Mouse (Mus musculus) neutrophil, adult 5-6 weeks (primary cell): ENCODE data around the gene Zfp212. TPM values are rescaled to one million over a fixed set of nuclear protein-coding genes. Genes with fewer than 3 reads are reported as not detected.
A peak's percentile ranks its signal among the peaks of the same experiment; 100 is the strongest.

Experiments used
- ATAC-seq: fragments of 151-379, 151-347 bp; 2 replicates; pipeline ENCODE4 v1.8.0; 2017; ENCODE audit warnings: mild to moderate bottlenecking, moderate TSS enrichment; ENCODE audit not compliant: insufficient number of reproducible peaks, poor library complexity, low FRiP score, severe bottlenecking; ENCODE audit errors: extremely low read depth
- total RNA-seq: library from RNA; stranded (forward); fragments of 200-1000 nt; gene quantifications from 2 replicates; pipeline ENCODE4 v1.2.3, GENCODE M21; 2017

Zfp212 gene
- total RNA-seq: 13.4 and 15.2 TPM in 2 replicates

DNA sequence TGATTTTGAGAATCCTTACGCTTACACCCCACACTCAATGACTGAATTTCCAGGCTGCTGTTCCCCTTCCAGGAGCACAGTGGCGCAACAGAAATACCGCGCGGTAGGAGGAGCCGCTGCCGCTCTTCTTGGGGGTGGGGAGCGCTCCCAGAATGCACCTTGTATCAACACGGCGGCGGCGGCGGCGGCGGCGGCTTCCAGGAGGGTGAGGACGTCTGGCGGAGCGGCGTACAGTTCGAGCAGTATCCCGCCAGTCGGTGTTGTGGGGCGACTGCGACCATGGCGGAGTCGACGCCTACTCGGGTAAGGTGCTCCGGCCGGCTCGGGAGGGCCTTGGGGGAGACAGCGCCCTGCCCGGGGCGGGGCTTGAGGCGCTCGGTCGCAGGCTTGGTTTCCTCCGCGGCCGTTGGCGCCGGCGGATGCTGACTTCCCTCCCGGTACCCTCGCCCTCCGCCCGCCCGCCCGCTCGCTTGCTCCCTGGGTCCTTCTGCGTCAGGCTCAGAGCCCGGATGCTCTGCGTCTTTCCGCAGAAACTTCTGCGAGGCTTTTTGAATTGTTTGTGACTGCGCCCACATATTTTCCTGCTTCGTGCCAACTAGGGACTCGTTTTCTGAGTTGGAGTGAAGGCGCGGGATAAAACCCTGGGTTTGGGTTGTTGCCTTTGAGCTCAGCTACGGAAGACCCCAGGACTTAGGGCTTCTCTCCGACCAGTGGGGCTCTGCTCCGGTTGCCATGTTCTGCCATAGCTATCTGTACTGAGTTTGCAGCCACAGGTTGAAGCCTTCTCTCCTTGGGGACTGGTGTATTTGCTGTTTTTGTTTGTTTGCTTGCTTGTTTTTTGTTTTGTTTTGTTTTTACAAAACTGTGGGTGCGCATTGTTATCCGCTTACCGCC lies at the start of gene Zfp212:
Gene Zfp212 (plus strand): TSS at position 30 of the 894 bp plus-strand sequence.
- peak; percentile 93 for ATAC-seq

DNA sequence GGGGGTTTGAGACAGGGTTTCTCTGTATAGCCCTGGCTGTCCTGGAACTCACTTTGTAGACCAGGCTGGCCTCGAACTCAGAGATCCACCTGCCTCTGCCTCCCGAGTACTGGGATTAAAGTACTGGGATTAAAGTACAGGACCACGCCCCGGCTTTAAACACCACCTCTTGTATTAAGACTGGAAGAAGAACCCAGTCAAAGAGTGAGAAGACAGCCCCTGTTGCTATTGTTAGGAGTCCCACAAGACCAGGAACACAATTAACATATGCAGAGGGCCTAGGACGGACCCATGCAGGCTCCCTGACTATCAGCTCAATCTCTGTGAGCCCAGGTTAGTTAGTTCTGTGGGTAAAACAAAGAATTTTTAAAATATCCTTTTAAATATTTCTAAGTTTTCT lies 48.0 kb upstream of the Zfp212 start:
- no peak for ATAC-seq

DNA sequence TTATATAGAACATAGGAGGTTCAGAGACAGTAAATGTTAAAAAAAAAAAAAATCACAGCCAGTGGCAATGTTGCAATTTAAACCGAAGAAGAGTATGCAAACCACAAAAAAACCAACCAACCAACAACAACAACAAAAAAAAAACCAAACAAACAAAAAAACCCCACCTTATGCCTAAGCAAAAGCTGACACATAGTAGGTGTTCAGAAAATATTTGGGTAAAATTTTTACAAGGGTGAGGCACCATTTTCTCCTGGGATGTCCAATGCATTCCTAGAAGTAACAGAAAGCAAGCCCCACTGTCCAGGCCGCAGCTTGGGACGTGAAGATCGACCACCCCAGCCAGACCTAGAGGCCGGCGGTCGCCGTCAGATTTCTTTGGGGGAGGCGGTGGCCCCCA lies 43.2 kb upstream of the Zfp212 start, which contains the start of gene Zfp282:
Gene Zfp282 (plus strand): TSS at position 147 of the 400 bp plus-strand sequence.
- no peak for ATAC-seq

DNA sequence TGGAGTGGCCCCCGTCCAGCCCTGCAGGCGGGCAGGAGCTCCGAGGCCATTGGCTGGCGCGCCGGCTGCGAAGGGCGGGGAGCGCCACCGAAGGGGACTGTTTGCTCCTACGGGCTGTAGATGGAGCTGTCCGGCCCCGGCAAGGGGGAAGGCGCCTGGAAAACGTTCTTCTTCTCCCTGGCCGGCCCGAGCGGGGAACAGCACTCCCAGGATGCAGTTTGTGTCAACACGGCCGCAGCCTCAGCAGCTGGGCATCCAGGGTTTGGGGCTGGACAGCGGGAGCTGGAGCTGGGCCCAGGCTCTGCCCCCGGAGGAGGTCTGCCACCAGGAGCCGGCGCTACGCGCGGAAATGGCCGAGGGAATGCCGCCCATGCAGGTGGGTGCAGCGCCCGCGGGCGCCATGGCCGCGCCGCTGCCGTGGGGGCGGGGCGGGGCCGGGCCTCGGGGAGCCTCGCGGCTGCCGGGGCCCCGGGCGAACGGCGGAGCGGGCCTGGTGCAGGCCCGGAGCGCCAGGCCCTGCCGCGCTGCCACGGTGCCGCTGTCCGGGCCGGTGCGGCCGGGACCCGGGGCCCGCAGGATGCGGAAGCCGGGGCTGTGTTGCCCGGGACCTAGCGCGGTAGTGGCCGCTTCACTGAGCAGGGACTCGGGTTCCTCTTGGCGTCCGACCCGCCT lies 42.7 kb upstream of the Zfp212 start:
- peak; percentile 77 for ATAC-seq

DNA sequence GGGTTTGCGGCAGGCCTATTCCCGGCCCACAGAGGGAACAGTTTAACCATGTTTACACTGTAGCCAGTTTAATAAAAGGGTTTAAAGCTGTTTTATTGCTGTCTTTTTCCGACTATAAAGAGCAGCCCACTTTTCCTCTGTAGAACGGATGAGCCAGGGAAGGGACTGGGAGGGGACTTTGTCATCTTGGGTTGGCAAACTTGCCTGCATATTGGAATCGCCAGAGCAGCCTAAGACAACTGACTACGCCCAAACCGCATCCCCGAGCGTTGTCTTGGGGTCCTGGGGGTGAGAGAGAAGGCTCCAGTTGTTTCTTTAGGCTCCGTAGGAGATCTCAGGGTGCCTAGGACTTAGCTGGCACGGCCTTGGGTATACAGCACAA lies 42.2 kb upstream of the Zfp212 start:
- ATAC-seq: no peak

DNA sequence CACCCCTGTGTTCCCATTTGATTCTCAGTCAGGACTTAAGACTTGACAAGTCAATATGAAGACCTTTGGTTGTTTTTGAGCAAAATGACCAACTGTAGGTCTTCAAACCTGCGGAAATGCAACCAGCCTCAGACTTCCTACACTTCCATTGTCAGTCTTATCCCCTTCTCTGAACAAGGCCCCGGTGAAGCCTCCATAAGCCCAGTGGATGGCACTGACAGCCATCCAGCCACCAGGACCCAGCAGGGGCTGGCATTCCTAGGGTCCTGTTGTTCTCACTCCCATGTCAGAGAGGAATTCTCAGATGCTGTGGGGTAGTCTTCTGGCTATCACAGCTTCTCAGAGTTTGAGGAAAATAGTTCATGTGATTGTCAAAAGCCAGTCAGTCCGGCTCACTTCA lies 41.7 kb upstream of the Zfp212 start:
- no peak for ATAC-seq

DNA sequence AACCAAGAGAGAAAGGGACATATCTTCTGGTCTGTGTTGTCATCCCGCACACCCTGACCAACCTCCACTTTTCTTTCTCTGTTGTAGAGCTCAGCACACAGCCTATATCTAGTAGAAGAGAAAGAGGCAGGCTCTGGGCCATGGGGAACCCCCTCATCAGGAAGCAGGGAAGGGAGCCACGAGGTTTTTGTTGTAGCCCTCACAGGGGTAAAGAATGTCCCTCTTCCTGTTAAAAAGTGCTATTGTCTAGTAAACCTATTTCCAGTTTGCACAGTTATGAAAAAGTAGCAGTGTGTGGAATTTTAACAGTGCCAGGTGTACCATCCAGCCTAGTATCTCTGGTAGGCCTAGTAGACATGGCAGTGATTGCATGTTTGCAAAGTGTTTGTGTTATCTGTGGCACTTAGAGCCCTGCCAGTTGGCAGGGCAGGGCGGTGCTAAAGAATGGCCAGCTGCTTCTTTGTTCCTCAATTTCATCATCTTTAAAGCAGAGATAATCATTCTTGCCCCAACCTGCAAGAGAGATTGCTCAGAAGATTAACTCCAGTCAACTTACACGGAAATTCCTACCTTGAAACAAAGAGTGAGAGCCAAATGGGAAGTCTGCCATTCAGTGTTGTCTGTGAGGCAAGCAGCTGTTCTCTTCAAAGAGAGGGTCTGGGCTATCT lies 41.1 kb upstream of the Zfp212 start:
- no peak for ATAC-seq

DNA sequence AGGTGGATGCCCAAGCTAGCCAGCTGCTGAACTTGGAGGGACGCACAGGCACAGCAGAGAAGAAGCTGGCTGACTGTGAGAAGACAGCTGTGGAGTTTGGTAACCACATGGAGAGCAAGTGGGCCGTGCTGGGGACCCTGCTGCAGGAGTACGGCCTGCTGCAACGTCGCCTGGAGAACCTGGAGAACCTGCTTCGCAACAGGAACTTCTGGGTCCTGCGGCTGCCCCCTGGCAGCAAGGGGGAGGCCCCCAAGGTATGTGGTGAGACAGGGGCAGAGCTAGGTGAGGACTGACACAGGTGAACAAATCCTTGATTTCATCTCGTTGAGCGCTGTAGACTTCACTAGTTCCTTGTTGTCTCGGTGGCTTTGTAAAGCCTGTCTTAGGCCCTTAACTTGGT lies 40.1 kb upstream of the Zfp212 start:
- ATAC-seq: no peak

DNA sequence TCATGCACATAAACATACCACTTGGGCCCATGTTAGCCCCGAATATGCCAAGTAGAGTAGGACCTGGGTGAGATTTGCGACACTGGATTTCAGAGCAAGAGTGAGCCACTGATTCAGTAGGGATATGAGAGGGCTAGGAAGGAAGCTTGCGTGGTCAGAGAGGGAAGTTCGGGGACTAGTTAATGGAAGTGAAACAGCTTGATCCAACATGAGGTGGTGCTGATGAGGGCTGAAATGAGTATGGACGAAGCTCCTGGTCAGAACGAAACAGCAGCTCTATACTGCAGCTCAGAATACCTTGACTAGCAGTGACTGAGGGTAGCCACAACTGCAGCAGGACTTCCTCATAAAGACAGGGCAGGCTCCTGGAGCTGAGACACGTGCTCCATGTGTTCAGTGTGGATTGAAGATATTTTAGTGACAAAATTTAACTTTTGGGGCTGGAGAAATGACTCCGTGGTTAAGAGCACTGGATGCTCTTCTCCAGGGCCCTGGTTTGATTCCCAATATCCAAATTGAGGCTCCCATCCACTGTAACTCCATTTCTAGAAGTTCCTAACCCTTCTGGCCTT lies 31.4 kb upstream of the Zfp212 start:
- no peak for ATAC-seq

DNA sequence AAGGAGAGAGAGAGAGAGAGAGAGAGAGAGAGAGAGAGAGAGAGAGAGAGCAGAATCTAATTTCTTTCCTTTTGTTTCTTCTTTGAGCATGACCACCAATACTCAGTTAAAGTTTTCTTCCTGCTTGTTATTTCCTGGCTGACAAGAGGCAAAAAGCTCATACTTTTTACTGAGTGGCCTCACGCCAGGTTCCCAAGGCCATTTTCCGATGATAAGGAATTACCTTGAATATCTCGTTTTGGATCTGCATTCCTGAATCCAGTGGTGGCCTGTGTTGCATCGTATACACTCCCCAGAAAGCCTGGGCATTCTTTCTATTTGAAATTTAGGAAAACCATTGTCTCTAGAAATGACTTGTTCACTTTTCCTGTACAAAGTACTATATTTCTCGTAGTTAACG lies 20.9 kb upstream of the Zfp212 start:
- no peak for ATAC-seq

DNA sequence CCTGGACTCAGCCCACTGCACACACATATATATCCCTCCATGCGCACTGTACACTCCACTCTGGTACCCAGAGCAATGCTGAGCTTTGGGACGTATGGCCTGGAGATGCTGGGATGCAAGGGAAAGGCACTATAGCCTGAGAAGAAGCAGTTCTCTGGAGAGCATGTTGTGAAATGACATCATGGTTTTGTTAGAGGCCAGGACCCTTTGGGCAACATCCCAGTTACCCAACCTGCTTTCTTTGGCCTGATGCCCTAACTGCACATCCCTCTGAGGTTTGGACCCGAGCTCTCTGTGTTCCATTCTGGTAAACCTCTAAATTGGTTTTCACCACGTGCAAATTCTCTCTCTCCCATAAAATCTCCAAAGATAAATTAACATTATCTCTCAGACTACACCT lies 16.7 kb upstream of the Zfp212 start:
- no peak for ATAC-seq

DNA sequence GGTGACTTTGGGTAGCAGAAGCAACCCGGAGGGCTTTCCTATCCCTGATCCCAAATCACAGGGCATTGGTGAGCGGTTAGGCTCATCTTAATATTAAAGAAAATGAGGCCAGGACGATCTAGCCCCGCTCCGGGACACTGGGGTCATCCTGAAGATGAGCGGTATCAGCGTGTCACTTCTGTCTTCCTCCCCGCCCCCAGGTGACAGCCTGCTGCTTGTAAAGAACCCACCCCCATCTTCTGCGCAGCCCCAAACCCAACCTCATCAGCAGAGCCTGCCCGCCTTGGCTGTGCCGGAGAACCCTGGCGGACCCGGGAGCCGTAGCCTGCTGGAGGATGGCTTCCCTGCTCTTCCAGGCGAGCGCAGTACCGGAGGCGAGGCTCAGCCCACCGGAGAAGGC lies 15.9 kb upstream of the Zfp212 start:
- no peak for ATAC-seq

DNA sequence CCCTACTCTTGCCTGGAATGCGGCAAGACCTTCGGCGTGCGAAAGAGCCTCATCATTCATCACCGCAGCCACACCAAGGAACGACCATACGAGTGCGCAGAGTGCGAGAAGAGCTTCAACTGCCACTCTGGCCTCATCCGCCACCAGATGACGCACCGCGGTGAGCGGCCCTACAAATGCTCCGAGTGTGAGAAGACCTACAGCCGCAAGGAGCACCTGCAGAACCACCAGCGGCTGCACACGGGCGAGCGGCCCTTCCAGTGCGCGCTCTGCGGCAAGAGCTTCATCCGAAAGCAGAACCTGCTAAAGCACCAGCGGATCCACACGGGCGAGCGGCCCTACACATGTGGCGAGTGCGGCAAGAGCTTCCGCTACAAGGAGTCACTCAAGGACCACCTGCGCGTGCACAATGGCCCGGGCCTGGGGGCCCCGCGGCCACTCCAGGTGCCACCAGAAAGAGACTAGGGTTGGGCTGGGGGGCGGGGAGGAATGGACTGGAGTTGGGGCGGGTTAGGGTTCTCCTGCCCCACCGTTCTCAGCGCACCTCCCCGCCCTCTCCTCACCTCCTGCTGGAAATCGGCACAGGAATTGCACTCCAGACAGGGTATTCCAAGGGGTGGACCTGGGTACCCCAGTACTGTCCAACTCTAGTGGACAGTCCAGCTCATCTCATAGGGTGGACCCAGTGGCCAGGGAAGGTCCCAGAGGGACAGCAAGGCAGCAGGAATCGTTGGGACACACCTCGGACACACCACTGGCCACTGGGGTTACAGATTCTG lies 15.2 kb upstream of the Zfp212 start:
- ATAC-seq: no peak

DNA sequence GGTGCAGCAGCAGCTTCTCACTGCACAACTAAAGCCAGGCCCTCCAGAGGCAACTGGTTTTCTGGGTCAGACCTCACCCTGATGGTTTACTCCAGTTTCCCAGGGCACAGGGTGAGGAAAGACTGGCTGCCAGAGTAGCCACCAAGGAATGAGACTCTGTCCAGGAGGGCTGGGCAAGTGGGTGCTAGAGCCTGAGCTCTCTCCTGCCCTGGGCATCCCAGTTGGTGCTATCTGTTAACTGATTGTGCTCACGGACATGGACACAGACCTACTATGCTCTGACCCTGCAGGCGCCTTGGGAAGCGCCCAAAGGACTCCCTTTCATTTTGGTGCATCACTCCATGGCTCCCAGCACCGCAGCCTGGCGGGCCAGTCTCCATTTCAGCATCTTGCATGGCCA lies 13.9 kb upstream of the Zfp212 start:
- ATAC-seq: no peak

DNA sequence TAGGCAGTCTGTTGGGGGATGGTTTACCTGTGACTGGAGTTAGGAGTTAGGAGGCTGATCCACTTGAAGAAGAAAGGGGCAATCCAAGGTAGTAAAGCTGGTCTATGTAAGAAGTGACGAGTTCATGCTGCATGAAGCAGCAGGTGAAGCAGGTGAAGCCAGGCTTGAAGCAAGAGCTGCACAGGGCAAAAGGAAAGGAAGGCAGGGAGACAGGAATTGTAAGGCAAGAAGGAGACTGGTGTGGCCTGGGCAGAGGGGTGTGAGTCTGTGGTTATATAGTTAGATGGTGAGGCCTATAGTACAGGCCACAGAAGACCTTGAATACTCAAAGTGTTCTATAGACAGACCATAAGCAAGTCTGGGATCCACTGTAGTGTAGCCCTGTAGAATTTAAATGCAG lies 11.3 kb upstream of the Zfp212 start:
- ATAC-seq: no peak

DNA sequence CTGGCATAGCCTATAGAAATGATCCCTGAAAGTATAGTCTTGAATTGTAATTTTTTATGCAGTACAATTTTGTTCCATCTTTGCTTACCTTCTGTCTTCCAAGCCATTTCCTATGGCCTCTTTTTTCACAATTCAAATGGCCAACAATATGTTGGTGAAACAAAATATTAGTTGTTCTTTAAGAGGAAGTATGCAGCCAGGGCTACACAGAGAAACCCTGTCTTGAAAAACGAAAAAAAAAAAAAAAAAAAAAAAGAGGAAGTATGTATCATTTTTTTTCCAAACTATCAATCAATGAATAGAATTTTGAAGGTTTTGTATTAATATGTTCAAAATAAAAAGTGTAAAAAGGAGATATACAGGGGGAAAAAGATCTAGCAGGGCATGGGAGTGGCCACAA lies 8.6 kb upstream of the Zfp212 start:
- no peak for ATAC-seq

DNA sequence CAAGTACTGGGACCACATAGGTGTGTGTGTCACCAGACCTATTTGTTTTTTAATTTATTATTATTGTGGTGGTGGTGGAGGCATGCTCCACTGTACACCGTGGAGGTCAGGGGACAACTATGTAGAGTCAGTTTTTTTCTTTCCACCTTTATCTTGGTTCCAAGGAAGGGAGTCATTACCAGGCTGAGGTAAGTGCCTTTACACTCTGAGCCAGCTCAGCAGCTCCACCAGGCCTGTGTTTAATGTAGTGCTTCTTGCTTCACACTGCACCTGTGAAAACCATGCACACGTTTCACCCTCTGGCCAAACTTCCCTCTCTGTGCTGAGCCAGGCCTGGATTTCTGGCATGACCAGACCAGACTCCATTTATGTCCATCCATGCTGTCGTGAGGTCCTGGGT lies 7.3 kb upstream of the Zfp212 start:
- no peak for ATAC-seq

DNA sequence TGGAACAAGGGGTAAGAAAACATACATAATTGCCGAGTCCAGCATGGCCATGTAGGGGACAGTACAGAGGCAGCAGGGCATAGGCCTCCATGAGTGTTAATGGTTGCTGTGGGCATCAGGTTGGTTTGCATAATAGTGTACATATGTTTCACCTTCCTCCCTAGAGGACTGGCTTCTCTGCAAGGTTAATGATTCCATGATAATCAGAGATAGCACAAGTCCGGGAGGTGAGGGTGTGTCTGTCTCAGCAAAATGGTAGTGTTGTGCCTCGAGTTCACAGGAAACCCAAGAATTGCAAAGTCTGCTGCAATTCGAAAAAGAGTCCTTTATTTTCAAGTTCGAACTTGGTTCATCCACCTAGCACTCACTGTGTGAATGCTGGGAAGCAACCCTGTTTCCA lies 3.2 kb upstream of the Zfp212 start:
- ATAC-seq: no peak

DNA sequence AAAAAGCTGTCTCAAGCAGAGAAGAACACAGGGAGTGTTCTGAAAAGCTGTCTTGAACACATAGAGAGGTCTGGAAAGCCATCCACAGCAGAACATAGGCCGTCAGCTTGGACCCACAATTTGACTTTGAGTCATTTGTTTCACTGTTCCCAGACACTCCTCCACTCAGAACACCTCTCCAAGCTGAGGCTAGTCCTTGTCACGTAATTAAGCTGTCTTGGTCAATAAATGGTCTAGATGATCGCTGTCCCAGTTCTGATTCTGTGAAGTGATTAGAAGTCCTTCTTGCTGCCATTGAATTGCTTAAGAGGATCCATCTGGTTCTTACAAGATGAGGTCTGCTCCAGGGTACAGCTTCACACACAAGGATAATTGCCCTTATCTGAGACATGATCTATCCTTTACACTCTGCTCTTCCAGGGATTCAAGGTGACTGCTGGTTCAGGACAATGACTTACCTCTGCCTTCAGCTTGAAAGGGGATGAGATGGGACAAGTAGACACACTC lies 1.5 kb upstream of the Zfp212 start:
- ATAC-seq: no peak
